Mouse (Mus musculus): Measurements from ENCODE around the gene Itpk1. TPM values are rescaled to one million over a fixed set of nuclear protein-coding genes. Genes with fewer than 3 reads are reported as not detected.
A peak's percentile ranks its signal among the peaks of the same experiment; 100 is the strongest.

The Itpk1 gene
- polyA plus RNA-seq, 1 experiment from 2014 or later, result 38.7 TPM

GRCm38 (mm10) chr12:102729855-102730797 is 25.4 kb upstream of the Itpk1 start:
- no peaks in the 10 kb centered on the region for H3K36me3 ChIP-seq
- H3K27me3 ChIP-seq, result no peaks in the 10 kb centered on the region
- H3K9ac ChIP-seq, result peak overlapping the region; percentile 9
- H3K9me3 ChIP-seq, result no peaks in the 10 kb centered on the region
- ATAC-seq (ENCODE audit: low FRiP score, low read depth), result peak; percentile 97
- peak overlapping the region; percentile 83 for H3K27ac ChIP-seq (replicated peaks)
- H3K4me1 ChIP-seq (replicated peaks), result peaks cover 20% of the 10 kb centered on the region
- peak overlapping the region; percentile 15 for H3K4me3 ChIP-seq
- WGBS, result 29% methylated on average over 26 of the region's 26 CpGs
- peak overlapping the region; percentile 48 for H3K4me2 ChIP-seq

- no peak overlapping the region for H3K27ac ChIP-seq (replicated peaks)
- peaks cover 11% of the 10 kb centered on the region for H3K4me1 ChIP-seq (replicated peaks)
- no peaks in the 10 kb centered on the region for H3K36me3 ChIP-seq
- ATAC-seq (ENCODE audit: low FRiP score, low read depth), result no peak
- H3K4me3 ChIP-seq, result no peak overlapping the region
- H3K27me3 ChIP-seq, result no peaks in the 10 kb centered on the region
- no peaks in the 10 kb centered on the region for H3K9me3 ChIP-seq
- no peak overlapping the region for H3K4me2 ChIP-seq
- no peak overlapping the region for H3K9ac ChIP-seq
- WGBS, result 81% methylated on average over 7 of the region's 7 CpGs
Measured at GRCm38 (mm10) chr12:102725761-102726175, 21.0 kb upstream of the Itpk1 start.

- Histone ChIP-seq H3K4me2 (no peak overlapping the region), H3K4me1 (replicated peaks) (peaks cover 5% of the 10 kb centered on the region), H3K9me3 (no peaks in the 10 kb centered on the region), H3K27ac (replicated peaks) (no peak overlapping the region), H3K9ac (no peak overlapping the region), H3K4me3 (no peak overlapping the region), H3K27me3 (no peaks in the 10 kb centered on the region), H3K36me3 (no peaks in the 10 kb centered on the region)
- ATAC-seq (ENCODE audit: low FRiP score, low read depth), result no peak
- 96% methylated on average over 6 of the region's 6 CpGs for WGBS
Measured at GRCm38 (mm10) chr12:102725146-102725545, 20.4 kb upstream of the Itpk1 start.

GRCm38 (mm10) chr12:102723861-102724260 is 19.1 kb upstream of the Itpk1 start:
- no peaks in the 10 kb centered on the region for H3K9me3 ChIP-seq
- no peak for ATAC-seq (ENCODE audit: low FRiP score, low read depth)
- no peaks in the 10 kb centered on the region for H3K27me3 ChIP-seq
- H3K4me2 ChIP-seq, result no peak overlapping the region
- H3K4me1 ChIP-seq (replicated peaks), result no peaks in the 10 kb centered on the region; the same call in 1 of the 2 replicates
- no peak overlapping the region for H3K4me3 ChIP-seq
- 77% methylated on average over 6 of the region's 6 CpGs for WGBS
- no peak overlapping the region for H3K9ac ChIP-seq
- no peak overlapping the region for H3K27ac ChIP-seq (replicated peaks)
- no peaks in the 10 kb centered on the region for H3K36me3 ChIP-seq

GRCm38 (mm10) chr12:102722966-102723365 is 18.2 kb upstream of the Itpk1 start:
- Histone ChIP-seq H3K4me2 (no peak overlapping the region), H3K36me3 (no peaks in the 10 kb centered on the region), H3K4me3 (no peak overlapping the region), H3K9me3 (no peaks in the 10 kb centered on the region), H3K9ac (no peak overlapping the region), H3K4me1 (replicated peaks) (no peaks in the 10 kb centered on the region; the same call in 1 of the 2 replicates), H3K27ac (replicated peaks) (no peak overlapping the region), H3K27me3 (no peaks in the 10 kb centered on the region)
- ATAC-seq (ENCODE audit: low FRiP score, low read depth), result no peak
- 53% methylated on average over 8 of the region's 8 CpGs for WGBS

GRCm38 (mm10) chr12:102722451-102722850 is 17.7 kb upstream of the Itpk1 start:
- WGBS, result 43% methylated on average over 11 of the region's 11 CpGs
- Histone ChIP-seq H3K36me3 (no peaks in the 10 kb centered on the region), H3K27ac (replicated peaks) (no peak overlapping the region), H3K4me1 (replicated peaks) (no peaks in the 10 kb centered on the region; the same call in 1 of the 2 replicates), H3K9me3 (no peaks in the 10 kb centered on the region), H3K4me2 (no peak overlapping the region), H3K4me3 (no peak overlapping the region), H3K27me3 (no peaks in the 10 kb centered on the region), H3K9ac (no peak overlapping the region)
- 0 out of 2 replicates have a peak, but pooled peaks have one; percentile 16 for ATAC-seq (ENCODE audit: low FRiP score, low read depth)

GRCm38 (mm10) chr12:102719552-102720315 is 15.0 kb upstream of the Itpk1 start:
- ATAC-seq (ENCODE audit: low FRiP score, low read depth), result peak; percentile 59; the same call in 1 of the 2 replicates
- Histone ChIP-seq H3K4me1 (replicated peaks) (no peaks in the 10 kb centered on the region; the same call in 1 of the 2 replicates), H3K4me2 (peak overlapping the region; percentile 7), H3K27ac (replicated peaks) (no peak overlapping the region), H3K4me3 (no peak overlapping the region), H3K27me3 (no peaks in the 10 kb centered on the region), H3K9me3 (no peaks in the 10 kb centered on the region), H3K36me3 (no peaks in the 10 kb centered on the region), H3K9ac (no peak overlapping the region)
- WGBS, result 27% methylated on average over 13 of the region's 13 CpGs

GRCm38 (mm10) chr12:102714654-102715395 is 10.1 kb upstream of the Itpk1 start:
- no peaks in the 10 kb centered on the region for H3K36me3 ChIP-seq
- WGBS, result 82% methylated on average over 10 of the region's 10 CpGs
- H3K9me3 ChIP-seq, result no peaks in the 10 kb centered on the region
- no peak overlapping the region for H3K9ac ChIP-seq
- no peak overlapping the region for H3K27ac ChIP-seq (replicated peaks)
- no peak overlapping the region for H3K4me2 ChIP-seq
- H3K4me3 ChIP-seq, result no peak overlapping the region
- H3K4me1 ChIP-seq (replicated peaks), result no peaks in the 10 kb centered on the region; the same call in 1 of the 2 replicates
- H3K27me3 ChIP-seq, result no peaks in the 10 kb centered on the region
- no peak for ATAC-seq (ENCODE audit: low FRiP score, low read depth)

GRCm38 (mm10) chr12:102714116-102714515 is 9.4 kb upstream of the Itpk1 start:
- Histone ChIP-seq H3K36me3 (no peaks in the 10 kb centered on the region), H3K4me1 (replicated peaks) (no peaks in the 10 kb centered on the region), H3K27me3 (no peaks in the 10 kb centered on the region), H3K9ac (no peak overlapping the region), H3K27ac (replicated peaks) (no peak overlapping the region), H3K4me2 (no peak overlapping the region), H3K9me3 (no peaks in the 10 kb centered on the region), H3K4me3 (no peak overlapping the region)
- no peak for ATAC-seq (ENCODE audit: low FRiP score, low read depth)
- WGBS, result 58% methylated on average over 2 of the region's 2 CpGs

GRCm38 (mm10) chr12:102713153-102713865 is 8.6 kb upstream of the Itpk1 start:
- Histone ChIP-seq H3K9ac (no peak overlapping the region), H3K4me3 (no peak overlapping the region), H3K4me1 (replicated peaks) (no peaks in the 10 kb centered on the region), H3K27ac (replicated peaks) (no peak overlapping the region), H3K27me3 (no peaks in the 10 kb centered on the region), H3K9me3 (no peaks in the 10 kb centered on the region), H3K36me3 (no peaks in the 10 kb centered on the region), H3K4me2 (no peak overlapping the region)
- no peak for ATAC-seq (ENCODE audit: low FRiP score, low read depth)
- WGBS, result 84% methylated on average over 20 of the region's 20 CpGs

GRCm38 (mm10) chr12:102710851-102711375 is 6.2 kb upstream of the Itpk1 start:
- ATAC-seq (ENCODE audit: low FRiP score, low read depth), result no peak
- H3K9me3 ChIP-seq, result no peaks in the 10 kb centered on the region
- H3K36me3 ChIP-seq, result no peaks in the 10 kb centered on the region
- H3K4me1 ChIP-seq (replicated peaks), result peaks cover 1% of the 10 kb centered on the region; the same call in 1 of the 2 replicates
- H3K4me3 ChIP-seq, result no peak overlapping the region
- H3K27me3 ChIP-seq, result no peaks in the 10 kb centered on the region
- no peak overlapping the region for H3K9ac ChIP-seq
- H3K4me2 ChIP-seq, result no peak overlapping the region
- WGBS, result 63% methylated on average over 4 of the region's 4 CpGs
- H3K27ac ChIP-seq (replicated peaks), result no peak overlapping the region

All from hindbrain, embryonic 15.5 days (tissue).